Mouse (Mus musculus): Measurements from ENCODE around the gene Tmem169. TPM values are rescaled to one million over a fixed set of nuclear protein-coding genes. Genes with fewer than 3 reads are reported as not detected.
"Not testable (repeated sequence)": the region's sequence is repeated elsewhere in the genome, so short reads cannot be mapped to it uniquely, and the experiment has no call there.

The Tmem169 gene
- not detected for polyA plus RNA-seq (2017; shearing (Covaris generic))

DNA sequence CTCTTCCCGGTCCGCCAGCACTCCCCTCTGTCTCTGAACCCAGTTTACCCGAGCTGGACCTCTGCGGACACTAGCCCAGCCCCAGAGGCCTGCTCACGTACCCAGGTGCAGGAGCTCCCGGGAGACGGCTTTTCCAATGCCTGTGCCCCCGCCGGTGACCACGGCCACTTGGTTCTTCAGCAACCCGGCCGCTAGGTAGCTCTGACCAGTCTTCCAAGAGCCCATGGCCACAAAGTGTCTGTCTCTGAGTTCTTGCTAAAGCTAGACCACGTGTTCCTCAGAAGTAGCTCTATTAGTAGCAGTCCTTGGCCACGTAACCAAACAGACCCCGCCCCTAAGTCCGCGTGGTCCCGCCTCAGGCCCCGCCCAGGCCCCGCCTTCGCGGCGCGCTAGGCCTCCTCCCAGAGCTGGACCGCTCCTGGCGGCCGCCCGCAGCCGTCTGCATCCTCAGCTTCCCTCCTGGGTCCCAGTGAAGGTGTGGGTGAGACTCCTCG, at the start of gene Tmem169, which contains the start of gene Pecr:
TSS of gene Tmem169 (plus strand) at position 378 of the 494 bp plus-strand sequence.
TSS of gene Pecr (minus strand) at position 323 of the 494 bp plus-strand sequence.
- peak; percentile 98 for ATAC-seq

DNA sequence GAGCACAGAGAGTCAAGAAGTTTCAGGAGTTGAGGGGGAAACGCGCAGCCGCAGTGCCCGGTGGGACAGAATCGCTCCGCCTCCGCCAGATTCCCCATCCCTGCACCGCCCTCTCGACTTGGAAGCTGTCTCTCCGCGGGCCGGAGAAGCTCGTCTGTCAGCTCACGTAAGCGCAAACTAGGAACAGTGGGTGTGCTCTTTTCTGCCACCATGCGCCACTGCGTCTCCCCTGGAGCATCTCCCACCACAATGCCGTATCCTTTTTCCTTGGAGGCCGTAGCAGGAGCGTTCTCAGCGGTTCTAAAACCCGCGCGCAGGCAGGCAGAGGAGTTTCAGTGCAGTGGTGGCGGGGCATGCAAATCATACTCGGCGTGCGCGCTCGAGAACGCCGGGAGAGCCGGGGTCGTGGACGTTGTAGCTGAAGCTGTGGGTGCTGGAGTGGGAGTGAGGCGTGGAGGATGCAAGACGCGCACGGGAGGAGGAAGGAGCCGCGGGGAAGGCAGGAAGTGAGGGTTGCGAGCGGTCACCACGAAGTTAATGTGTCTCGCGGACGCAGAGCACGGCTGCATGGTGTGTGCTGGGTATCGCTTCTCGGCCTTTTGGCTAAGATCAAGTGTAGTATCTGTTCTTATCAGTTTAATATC, 47.7 kb upstream of the Tmem169 start:
- ATAC-seq = peak; percentile 77

GRCm38 (mm10) chr1:72237007-72237775, 47.0 kb upstream of the Tmem169 start:
- peak; percentile 31 for ATAC-seq

DNA sequence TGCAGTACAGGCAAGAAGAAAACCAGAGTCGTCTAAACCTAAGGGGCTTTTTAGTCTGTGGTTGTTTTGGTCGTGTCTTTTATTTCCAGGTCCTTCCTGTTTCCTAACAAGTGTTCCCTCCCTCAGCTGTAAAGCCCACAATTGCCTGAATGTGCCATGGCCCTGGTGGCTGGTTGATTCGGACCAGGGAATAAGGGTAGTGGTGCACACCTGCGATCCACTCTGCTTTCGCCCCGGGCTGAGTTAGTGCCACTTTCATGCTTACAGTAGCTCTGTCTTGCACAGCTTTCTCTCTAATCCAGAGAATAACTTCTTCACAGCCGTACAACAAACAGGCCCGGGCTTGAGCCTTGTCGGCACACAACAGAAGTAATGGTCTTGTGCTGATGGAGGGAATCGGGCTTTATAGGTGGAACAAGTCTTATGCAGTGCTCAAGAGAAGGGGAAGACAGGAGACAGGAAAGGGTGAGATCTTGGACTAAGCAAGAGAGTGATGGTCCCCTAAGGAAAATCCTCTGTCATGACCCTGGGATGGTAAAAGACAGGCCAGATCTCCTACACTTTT, 46.1 kb upstream of the Tmem169 start:
- no peak for ATAC-seq

DNA sequence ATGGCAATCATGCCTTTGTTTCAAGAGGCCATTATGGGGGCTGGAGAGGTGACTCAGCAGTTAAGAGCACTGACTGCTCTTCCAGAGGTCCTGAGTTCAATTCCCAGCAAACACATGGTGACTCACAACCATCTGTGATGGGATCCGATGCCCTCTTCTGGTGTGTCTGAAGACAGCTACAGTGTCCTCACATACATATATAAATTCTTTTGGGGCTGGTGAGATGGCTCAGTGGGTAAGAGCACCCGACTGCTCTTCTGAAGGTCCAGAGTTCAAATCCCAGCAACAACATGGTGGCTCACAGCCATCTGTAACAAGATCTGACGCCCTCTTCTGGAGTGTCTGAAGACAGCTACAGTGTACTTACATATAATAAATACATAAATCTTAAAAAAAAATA, 45.1 kb upstream of the Tmem169 start:
- ATAC-seq = not testable (repeated sequence)

GRCm38 (mm10) chr1:72242581-72243143, 41.5 kb upstream of the Tmem169 start:
- no peak for ATAC-seq

DNA sequence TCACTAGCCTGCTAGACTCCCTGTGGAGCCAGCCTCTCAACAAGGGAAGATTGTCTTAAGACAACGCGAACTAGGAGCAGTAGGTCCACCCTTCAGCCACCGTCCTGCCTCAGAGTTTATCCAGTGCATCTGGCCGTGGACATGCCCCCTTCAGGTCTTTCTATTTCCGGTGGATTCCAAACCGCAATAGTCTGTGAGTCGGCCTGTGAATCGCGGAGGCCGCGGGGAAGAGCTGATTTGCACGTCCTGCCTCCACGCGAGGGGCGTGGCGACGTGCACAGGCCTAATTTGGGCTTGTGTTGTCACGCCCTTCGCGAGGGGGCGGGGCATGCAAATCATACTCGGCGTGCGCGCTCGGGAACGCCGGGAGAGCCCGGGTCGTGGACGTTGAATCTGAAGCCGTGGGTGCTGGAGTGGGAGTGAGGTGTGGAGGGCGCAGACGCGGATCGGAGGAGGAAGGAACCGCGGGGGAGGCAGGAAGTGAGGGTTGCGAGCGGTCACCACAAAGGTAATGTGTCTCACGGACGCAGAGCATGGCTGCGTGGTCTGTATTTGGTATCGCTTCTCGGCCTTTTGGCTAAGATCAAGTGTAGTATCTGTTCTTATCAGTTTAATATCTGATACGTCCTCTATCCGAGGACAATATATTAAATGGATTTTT, 40.4 kb upstream of the Tmem169 start:
- peak; percentile 95 for ATAC-seq

- peak; percentile 51 for ATAC-seq
Measured at GRCm38 (mm10) chr1:72244317-72245036, 39.7 kb upstream of the Tmem169 start.

DNA sequence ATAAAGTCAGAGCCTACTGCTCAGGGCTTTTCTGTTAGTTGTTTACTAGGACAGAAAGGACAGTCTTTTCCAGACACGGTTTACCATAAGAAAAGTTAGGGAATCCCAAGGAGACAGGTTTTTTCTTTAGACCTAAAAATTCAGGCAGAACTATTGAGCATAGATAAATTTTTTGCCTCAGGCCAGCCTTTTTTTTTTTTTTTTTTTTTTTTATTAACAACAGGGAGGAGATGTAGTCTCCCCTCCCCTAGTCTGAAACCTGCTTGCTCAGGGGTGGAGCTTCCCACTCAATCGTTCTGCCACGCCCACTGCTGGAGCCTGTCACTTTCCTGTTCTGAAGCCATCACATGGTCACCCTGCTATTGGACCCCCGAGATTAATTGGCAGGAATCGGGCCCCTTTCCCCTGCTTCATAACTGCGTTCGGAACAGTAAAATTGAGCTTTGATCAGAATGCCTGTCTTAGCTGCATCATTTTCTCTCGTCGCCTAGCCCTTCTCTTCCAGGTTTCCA, 35.9 kb upstream of the Tmem169 start:
- not testable (repeated sequence) for ATAC-seq

DNA sequence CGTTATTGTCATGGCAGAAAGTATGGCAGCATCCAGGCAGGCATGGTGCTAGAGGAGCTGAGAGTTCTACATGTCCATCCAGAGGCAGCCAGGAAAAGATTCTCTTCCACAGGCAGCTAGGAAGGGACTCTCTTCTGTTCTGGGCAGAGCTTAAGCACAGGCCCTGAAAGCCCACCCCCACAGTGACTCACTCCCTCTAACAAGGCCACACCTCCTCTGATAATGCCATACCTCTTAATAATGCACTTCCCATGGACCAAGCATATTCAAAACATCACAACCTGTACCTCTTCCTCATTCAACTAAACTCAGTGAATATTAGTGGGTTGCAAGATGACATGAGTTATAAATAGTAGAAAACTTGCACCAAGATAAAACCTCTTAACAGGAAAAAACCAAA, 32.4 kb upstream of the Tmem169 start:
- ATAC-seq = no peak

DNA sequence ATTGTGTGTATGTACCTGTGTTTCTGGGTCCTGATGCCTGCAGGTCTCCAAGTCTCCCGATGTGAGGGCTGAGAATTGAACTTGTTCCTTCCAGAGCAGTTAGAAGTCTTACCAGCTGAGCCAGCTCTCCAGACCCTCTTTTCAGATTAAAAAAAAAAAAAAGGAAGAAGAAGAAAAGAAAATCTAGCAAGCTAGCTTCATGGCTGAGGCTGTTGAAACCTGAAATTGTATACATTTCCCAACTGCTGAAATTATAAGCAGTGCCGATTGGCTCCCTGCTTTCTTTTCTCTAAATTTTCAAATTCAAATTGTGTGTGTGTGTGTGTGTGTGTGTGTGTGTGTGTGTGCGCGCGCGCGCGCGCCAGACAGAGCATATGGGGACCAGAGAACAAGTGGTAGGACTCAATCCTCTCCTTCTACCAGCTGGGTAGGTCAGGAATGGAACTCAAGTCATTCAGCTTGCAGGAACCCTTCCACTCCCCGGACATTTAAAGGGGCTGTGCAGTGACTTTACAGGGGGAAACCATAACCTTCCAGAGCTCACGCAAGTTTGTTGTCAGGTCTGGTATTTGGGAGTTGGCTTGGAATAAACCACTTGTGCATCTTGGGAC, 30.2 kb upstream of the Tmem169 start:
- no peak for ATAC-seq

- peak; percentile 90 for ATAC-seq
Measured at GRCm38 (mm10) chr1:72254545-72255061, 29.6 kb upstream of the Tmem169 start.

DNA sequence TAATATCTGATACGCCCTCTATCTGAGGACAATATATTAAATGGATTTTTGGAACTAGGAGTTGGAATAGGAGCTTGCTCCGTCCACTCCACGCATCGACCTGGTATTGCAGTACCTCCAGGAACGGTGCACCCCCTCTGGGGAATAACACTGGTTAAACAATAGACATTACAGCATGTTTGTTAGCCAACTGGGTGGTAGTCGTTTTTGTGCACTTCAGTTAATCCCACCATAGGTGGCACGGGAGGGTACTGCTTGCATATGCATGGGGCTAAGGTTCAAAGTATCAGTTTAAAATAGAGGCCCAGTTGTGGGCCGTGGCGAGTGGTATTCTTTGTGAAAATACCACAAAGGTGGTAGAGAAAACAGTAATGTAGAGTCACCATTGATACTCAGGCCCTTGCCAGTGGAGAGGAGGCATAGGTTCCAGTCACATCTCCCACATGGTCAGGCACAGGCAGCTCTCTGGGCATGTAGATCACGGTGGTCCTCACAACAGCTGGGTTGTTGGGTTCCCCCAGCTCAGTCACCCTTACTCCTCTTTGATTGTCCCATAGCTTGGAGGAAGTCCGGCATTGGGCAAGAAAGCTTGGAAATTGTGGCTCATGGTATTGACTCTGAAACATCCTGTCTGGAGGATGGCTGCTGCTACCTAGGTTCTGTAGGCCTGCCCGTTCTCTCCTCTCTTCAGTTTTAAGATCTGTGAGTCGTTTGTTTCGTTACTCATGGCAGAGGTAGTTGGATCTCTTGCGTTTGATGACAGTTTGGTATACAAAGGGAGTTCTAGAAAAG, 28.9 kb upstream of the Tmem169 start:
- ATAC-seq = peak; percentile 53

DNA sequence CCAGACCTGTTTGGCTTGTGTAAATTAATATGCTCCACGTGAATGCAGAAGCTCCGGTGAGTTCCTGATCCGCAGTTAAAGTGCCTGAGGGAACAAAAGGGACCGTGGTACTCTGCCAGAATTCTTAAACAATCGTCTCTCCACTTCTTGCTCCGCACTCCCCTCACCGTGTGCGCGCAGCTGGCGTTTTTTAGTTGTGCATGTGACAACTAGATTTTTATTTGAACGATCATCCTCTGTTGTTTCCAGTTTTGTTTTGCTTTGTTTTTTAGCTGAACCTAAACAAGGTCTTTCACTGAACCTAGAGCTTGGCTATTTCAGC, 28.4 kb upstream of the Tmem169 start:
- no peak for ATAC-seq

GRCm38 (mm10) chr1:72256381-72257256, 27.6 kb upstream of the Tmem169 start:
- no peak for ATAC-seq

DNA sequence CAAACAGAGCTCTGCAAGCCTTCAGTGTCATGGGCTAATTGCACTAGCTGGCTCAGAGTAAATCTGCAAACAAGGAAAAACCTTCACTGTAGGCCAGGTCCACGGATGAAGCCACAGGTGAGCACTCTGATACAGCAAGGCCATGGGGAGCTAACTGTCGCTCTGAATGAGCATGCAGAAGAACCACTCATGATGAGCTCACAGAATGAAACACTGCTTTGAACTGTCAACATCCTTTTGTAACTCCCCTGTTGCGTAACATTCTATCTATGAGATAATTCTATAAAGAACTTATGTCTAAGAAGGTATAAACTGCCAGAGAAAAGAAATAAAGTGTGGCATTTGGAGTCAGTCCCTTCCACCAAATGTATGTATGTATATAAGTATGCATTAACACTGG, 21.1 kb upstream of the Tmem169 start:
- no peak for ATAC-seq

- no peak for ATAC-seq
Measured at GRCm38 (mm10) chr1:72278085-72278484, 6.1 kb upstream of the Tmem169 start.

DNA sequence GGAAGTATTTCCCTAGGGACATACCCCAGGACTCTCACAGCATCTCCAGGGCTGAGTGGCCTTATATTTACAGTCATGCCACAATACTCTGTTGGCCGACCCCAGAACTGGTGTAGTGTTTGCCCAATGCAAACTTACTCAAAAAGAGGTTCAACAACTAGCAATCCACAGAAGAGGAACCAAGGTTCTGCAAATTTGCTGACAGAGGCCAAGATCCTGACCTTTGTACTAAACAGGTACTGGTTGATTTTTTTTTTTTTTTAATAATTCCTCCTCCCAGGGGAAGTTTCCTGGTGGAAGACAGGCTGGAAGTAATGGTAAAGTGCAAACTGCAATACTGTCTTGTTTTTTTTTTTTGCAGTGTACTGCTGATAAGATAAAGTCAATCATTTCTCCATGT, 1.6 kb upstream of the Tmem169 start:
- no peak for ATAC-seq

DNA sequence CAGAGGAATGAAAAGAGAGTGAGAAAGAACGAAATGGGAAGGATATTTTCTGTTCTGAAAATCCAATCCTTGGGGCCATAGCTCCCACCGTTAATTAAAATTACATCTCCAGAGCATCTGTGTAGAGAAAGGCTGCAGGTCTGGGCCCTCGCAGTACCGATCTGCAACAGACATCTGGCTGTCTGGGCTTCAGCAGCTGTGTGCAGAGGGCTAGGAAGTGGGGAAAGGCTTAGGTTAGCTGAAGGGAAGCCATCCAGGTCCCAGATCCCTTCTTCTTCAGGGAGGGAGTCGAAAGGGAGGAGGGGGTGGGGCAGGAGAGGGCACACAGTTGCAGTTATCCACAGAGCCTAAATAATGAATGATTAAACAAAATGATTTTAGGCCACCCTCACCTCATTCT, 370 bp downstream of the Tmem169 start:
- peak; percentile 19 for ATAC-seq
